ENCODE assay signal across 19 mouse cellular contexts in the genomic region with DNA sequence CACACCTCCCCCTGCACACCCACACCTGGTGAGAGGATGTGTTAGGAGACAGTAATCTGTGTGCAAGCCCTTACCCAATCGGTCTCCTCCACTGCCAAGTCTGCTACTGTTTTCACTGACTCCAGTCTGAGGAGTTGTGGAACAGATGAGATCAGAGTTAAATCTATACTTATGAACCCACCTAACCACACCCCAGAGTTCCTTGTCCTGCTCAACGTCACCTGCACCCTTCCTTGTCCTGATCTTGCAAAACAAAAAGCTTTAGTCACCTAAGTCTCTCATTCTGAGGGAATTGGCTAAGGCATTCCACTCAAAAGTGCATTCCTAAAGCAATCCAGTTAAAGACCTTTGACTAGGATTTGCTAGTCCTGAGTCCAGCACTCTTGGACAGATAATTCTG.
"Had no signal": no experiment of that assay in that cellular context is flagged by ENCODE, and none has a peak within 500 bp of the region (broad histone marks: within the 10 kb centered on the region; RNA-seq: fewer than 3 reads in every experiment).

No protein-coding gene starts in this region.

- H3K36me3 ChIP-seq: liver, embryonic 12.5 days; midbrain, embryonic 10.5 days; midbrain, embryonic 12.5 days; neural tube, embryonic 13.5 days; neural tube, embryonic 15.5 days had no signal

- H3K9ac ChIP-seq: liver, embryonic 12.5 days; liver, embryonic 14.5 days; midbrain, embryonic 12.5 days; neural tube, embryonic 13.5 days; neural tube, embryonic 15.5 days had no signal

- DNase-seq: lung, adult 2 months; lung, postnatal 4 days; midbrain, embryonic 14.5 days; retina, postnatal 1 day; right cerebral cortex, adult 18-20 months; right cerebral cortex, postnatal 25 days; right cerebral cortex, postnatal 4 days; spleen, adult 18-20 months; thymus, adult 18-20 months; thymus, postnatal 14 days; thymus, postnatal 36 days had no signal

- ATAC-seq: liver, embryonic 12.5 days; midbrain, embryonic 16.5 days had no signal

- H3K9me3 ChIP-seq: liver, embryonic 12.5 days; midbrain, embryonic 10.5 days; midbrain, embryonic 12.5 days; neural tube, embryonic 13.5 days; neural tube, embryonic 15.5 days had no signal

- H3K27me3 ChIP-seq: liver, embryonic 12.5 days; neural tube, embryonic 13.5 days; neural tube, embryonic 15.5 days had no signal

- H3K4me3 ChIP-seq: liver, embryonic 12.5 days; midbrain, embryonic 10.5 days; midbrain, embryonic 12.5 days; myocyte; neural tube, embryonic 13.5 days; neural tube, embryonic 15.5 days had no signal

- H3K27ac ChIP-seq: liver, embryonic 12.5 days; liver, embryonic 14.5 days; midbrain, embryonic 10.5 days; midbrain, embryonic 12.5 days; neural tube, embryonic 13.5 days; neural tube, embryonic 15.5 days had no signal

- H3K4me1 ChIP-seq: liver, embryonic 12.5 days; midbrain, embryonic 12.5 days; neural tube, embryonic 13.5 days; neural tube, embryonic 15.5 days had no signal

- H3K4me2 ChIP-seq: liver, embryonic 12.5 days; midbrain, embryonic 12.5 days; neural tube, embryonic 13.5 days; neural tube, embryonic 15.5 days had no signal
